Mouse (Mus musculus) Patski (cell line): ENCODE results near the gene Ptpn18. TPM values are rescaled to one million over a fixed set of nuclear protein-coding genes. Genes with fewer than 3 reads are reported as not detected.

Experiments used
- ATAC-seq: fragments of 100-300 bp; one replicate; pipeline ENCODE4 v1.8.0; 2021
- CTCF ChIA-PET: fragments of 350-600 bp; sonication (Branson Sonifier 250); formaldehyde crosslinking; loops from one replicate; lab custom pipeline; 2022; ENCODE audit warnings: inconsistent platforms; lab: Charles Lee
- POLR2A ChIA-PET: fragments of 350-600 bp; sonication (Branson Sonifier 250); formaldehyde crosslinking; loops from one replicate; lab custom pipeline; 2022; ENCODE audit warnings: antibody characterized with exemption, inconsistent platforms; lab: Charles Lee
- DNase-seq: peaks from one replicate; pipeline ENCODE4 v3.0.0-alpha.2; 2011; ENCODE audit warnings: low read depth, low spot score
- H3K27me3 ChIP-seq: fragments of 371-371 bp; one replicate; pipeline ENCODE4 v1.5.1; 2021
- CTCF ChIP-seq: fragments of 100-300 bp; IDR thresholded peaks from one replicate; pipeline ENCODE4 v1.5.1; 2021
- in situ Hi-C: fragments of 300-500 bp; cut with MboI; formaldehyde crosslinking; loops from 3 replicates; pipeline ENCODE4 v1.11.1; 2018; ENCODE audit warnings: low pct_unique_long_range_greater_than_20kb, mixed read lengths
- polyA plus RNA-seq: library from polyadenylated mRNA; unstranded; gene quantifications from one replicate; pipeline ENCODE4 v1.2.3, GENCODE M21; 2021

Gene Ptpn18
- polyA plus RNA-seq, 1 experiment from 2014 or later, result 1.5 TPM

DNA sequence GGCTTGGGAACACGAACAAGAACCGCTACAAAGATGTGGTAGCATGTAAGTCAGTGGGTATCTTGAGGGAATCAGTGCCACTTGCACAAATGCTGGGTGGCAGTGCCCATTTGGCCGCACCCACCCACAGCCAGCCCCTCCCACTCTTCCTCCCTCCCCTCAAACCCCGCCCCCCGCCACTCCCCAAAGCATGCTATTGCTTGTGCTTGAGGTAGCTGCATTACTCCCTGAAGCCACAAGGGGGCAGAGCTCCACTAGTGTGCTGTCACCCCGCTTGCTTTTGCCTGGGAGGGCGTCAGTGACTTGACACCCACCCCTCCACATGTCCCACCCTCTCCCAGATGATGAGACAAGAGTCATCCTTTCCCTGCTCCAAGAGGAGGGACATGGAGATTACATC is 3.2 kb downstream of the Ptpn18 start:
- ChIA-PET POLR2A (no interaction called here), CTCF (no interaction called here)
- in situ Hi-C loops, result no loop called here
- no peak for DNase-seq
- H3K27me3 ChIP-seq, result peaks cover 2% of the 10 kb centered on the region
- no peak for ATAC-seq
- TF ChIP-seq CTCF, result no peak

DNA sequence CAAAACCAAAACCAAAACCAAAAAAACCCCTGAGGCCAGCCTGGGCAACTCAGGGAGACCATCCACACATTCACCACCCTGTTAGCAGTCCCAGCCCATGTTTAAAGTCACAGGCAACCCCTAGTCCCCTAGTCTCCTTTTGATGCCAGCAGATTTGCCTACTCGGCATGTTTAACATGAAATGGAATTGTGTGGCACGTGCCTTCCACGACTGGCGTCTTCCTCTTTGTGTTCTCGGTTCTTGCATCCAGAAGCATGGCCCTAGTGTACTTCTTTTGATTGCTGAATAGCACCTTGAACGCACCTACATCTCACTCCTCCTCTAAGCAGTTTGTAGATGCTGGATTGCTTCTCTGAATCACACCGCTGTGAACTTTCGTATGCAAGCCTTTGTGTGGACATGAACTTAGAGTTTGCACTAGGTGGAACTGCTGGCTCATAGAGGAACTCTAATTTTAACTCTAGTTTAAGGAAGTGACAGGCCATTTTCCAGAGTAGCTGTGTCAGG is 4.8 kb downstream of the Ptpn18 start:
- ATAC-seq, result no peak
- no peak for DNase-seq
- CTCF ChIA-PET, result no interaction called here
- no peak for TF ChIP-seq CTCF
- POLR2A ChIA-PET, result no interaction called here
- in situ Hi-C loops, result no loop called here
- H3K27me3 ChIP-seq, result no peaks in the 10 kb centered on the region

GRCm38 (mm10) chr1:34465445-34465844 is 5.9 kb downstream of the Ptpn18 start:
- no peak for DNase-seq
- POLR2A ChIA-PET, result no interaction called here
- in situ Hi-C loops, result no loop called here
- ATAC-seq, result no peak
- CTCF ChIA-PET, result interaction anchor here (0.8 kb wide), 1 partner anchor 401 kb away, joined by 3 read pairs; no protein-coding TSS in a partner anchor
- no peak for TF ChIP-seq CTCF
- no peaks in the 10 kb centered on the region for H3K27me3 ChIP-seq

DNA sequence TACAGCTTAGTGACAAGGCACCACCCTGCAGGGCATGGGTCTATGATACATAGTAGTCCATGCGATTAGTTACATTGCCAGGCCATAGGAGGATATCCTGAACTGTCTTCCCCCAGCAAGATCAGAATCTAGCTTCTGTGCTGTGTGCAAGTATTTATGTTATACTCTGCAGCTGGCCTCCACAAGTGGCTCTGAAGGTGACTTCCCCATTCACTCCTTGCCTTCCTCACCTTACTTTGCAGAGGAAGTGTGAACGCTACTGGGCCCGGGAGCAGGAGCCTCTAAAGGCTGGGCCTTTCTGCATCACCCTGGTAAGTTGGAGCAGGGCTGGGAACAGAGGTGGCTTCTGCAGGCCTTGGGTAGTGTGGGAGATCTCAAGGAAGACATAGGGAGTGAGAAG is 8.5 kb downstream of the Ptpn18 start:
- DNase-seq, result no peak
- ChIA-PET CTCF (no interaction called here), POLR2A (no interaction called here)
- H3K27me3 ChIP-seq, result peaks cover 8% of the 10 kb centered on the region
- in situ Hi-C loops, result no loop called here
- no peak for TF ChIP-seq CTCF
- no peak for ATAC-seq

DNA sequence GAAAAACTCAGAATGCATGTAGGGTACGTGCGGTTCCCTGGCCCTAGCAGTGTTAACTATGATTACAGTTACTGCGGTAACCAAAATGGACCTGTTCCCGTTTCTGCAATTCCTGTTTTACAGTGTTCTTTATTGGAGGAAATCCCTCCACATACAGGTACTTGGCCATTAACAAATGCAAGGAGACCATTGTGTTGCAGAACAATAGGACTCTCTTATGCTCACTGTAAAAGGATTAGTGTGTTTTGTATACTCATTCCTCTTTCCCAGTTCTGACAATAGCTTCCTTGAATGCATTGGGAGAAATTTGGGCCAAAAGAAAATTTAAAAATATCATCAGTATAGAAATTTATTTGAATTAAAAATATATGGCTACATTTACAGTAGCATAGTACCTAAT is 8.9 kb downstream of the Ptpn18 start:
- CTCF ChIA-PET, result no interaction called here
- TF ChIP-seq CTCF, result no peak
- ATAC-seq, result no peak
- in situ Hi-C loops, result no loop called here
- H3K27me3 ChIP-seq, result peaks cover 8% of the 10 kb centered on the region
- DNase-seq, result no peak
- POLR2A ChIA-PET, result no interaction called here

DNA sequence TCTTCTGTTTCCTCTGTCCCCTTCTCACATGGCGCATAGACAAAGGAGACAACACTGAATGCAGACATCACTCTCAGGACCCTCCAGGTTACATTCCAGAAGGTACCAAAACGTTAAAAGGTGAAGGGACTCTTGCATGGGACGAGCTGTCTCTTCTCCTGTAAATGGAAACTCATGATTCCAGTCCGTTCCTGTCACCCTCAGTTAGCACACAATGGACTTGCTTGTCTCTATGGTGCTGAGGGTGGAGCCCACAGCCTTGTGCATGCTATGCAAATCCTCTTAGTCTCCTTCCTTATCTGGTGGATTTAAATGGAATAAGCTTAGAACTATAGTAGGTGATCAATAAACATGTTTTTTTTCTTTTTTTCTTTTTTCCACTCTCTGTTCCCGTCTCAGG is 10.2 kb downstream of the Ptpn18 start:
- no peak for ATAC-seq
- in situ Hi-C loops, result no loop called here
- peaks cover 9% of the 10 kb centered on the region for H3K27me3 ChIP-seq
- ChIA-PET CTCF (no interaction called here), POLR2A (no interaction called here)
- no peak for DNase-seq
- TF ChIP-seq CTCF, result no peak

GRCm38 (mm10) chr1:34472427-34473300 is 13.1 kb downstream of the Ptpn18 start:
- peaks cover 17% of the 10 kb centered on the region for H3K27me3 ChIP-seq
- ChIA-PET CTCF (interaction anchor here (0.7 kb wide), 1 partner anchor 13 kb away, joined by 3 read pairs; no protein-coding TSS in a partner anchor), POLR2A (interaction anchor here (0.7 kb wide), 1 partner anchor 9 kb away, joined by 3 read pairs; no protein-coding TSS in a partner anchor)
- TF ChIP-seq CTCF, result no peak
- DNase-seq (no peak), ATAC-seq (peak; percentile 40)
- in situ Hi-C loops, result no loop called here

DNA sequence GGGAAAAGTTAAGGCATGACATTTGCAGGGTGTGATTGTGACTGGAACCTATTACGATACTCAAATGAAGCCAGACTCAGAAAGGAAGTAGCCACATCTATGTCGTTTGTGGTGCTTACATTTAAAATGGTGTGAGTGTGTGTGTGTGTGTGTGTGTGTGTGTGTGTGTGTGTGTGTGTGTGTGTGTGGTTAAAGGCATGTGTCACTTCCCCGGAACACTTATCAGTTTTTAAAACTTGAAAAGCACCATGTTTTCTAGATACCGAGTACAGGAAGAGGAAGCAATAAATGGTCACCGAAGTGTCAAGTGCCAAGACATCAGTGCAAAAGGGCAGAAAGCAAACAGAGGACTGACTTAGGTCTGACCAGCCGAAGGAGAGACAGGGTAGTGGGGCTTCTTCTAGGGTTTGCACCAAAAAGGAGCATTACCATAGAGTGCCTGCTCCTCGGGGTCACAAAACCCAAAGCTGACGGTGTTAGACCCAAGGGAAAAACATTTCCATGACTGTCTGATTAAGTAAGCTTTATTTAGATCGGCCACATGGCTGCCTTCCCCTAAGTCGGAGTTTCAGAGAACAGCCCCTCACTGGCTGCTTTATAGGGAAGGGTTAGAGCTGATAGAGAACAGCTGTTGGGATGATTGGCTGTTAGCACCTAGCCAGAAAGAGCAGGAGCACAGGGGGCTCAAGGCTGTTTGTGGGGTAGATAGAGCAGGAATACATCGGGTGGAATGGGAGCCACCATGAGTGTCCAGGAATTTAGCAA is 19.5 kb downstream of the Ptpn18 start:
- in situ Hi-C loops, result no loop called here
- DNase-seq (no peak), ATAC-seq (no peak)
- H3K27me3 ChIP-seq, result peaks cover 13% of the 10 kb centered on the region
- CTCF ChIA-PET, result no interaction called here
- POLR2A ChIA-PET, result no interaction called here
- no peak for TF ChIP-seq CTCF

DNA sequence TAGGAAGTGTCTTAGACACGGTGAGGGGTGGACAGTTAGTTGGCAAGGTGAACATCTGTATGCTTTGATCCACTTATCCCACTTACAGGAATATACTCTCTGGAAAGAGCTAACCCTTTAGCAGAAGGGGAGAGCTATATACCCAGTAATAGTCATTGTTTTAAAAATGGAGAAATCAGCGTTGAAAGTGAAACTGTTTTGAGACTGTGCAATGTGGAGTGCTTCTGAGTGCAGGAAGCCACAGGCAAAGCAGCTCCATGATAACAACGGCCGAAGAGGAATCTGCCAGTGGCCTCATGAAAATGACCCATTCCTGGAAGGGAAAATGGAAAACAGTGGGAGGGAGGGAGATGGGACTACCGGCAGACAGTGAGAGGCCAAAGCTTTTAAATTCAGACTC is 21.2 kb downstream of the Ptpn18 start:
- DNase-seq (no peak), ATAC-seq (no peak)
- in situ Hi-C loops, result no loop called here
- POLR2A ChIA-PET, result no interaction called here
- no peak for TF ChIP-seq CTCF
- CTCF ChIA-PET, result interaction anchor here (0.7 kb wide), 1 partner anchor 11 kb away, joined by 4 read pairs; no protein-coding TSS in a partner anchor
- H3K27me3 ChIP-seq, result peaks cover 8% of the 10 kb centered on the region

GRCm38 (mm10) chr1:34481920-34482669 is 22.5 kb downstream of the Ptpn18 start:
- DNase-seq (no peak), ATAC-seq (no peak)
- CTCF ChIA-PET, result no interaction called here
- no peak for TF ChIP-seq CTCF
- peaks cover 4% of the 10 kb centered on the region for H3K27me3 ChIP-seq
- POLR2A ChIA-PET, result interaction anchor here (1.2 kb wide), 1 partner anchor 10 kb away, joined by 3 read pairs; no protein-coding TSS in a partner anchor
- in situ Hi-C loops, result no loop called here
